Mouse (Mus musculus): ENCODE measurements around the gene Ddx54.

Gene Ddx54

DNA sequence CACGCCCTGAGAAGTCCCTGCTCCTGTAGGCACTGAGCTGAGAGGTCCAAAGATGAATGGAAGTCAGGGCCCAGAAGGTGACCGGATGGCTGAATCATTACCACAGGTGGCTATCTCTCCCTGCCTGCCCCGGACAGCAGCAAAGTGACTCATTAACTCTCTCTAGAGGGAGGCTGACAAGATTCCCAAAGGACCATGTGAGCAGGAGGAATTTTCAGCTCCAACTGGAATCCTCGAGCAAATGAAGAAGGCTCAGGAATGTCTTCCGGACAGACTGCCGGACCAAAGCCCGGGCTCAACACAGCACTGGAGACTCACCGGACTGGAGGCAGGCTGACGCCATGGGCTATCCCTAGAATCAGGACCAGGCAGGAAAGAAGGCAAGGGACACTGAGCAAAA lies 30.5 kb upstream of the Ddx54 start:
- no peak for DNase-seq

DNA sequence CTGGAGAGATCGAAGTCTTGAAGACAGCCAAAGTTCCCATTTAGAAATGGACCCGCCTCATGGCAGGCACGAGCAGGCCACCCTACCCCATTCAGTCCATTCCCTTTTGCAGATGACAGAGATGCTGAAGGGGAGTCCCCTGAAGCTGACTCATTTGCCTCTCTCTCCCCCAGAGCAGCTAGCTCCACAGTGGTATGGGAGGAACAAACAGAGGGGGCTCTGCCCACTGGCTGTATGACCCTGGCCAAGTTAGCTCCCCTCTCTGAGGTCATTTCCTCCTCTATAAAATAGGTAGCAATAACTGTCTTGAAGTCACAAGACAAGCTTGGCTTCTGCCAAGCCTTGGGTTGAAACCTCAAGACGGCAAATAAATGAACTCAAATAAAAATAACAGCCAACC lies 29.0 kb upstream of the Ddx54 start:
- DNase-seq = no peak

GRCm38 (mm10) chr5:120584968-120585367 lies 27.6 kb upstream of the Ddx54 start:
- no peak for DNase-seq

DNA sequence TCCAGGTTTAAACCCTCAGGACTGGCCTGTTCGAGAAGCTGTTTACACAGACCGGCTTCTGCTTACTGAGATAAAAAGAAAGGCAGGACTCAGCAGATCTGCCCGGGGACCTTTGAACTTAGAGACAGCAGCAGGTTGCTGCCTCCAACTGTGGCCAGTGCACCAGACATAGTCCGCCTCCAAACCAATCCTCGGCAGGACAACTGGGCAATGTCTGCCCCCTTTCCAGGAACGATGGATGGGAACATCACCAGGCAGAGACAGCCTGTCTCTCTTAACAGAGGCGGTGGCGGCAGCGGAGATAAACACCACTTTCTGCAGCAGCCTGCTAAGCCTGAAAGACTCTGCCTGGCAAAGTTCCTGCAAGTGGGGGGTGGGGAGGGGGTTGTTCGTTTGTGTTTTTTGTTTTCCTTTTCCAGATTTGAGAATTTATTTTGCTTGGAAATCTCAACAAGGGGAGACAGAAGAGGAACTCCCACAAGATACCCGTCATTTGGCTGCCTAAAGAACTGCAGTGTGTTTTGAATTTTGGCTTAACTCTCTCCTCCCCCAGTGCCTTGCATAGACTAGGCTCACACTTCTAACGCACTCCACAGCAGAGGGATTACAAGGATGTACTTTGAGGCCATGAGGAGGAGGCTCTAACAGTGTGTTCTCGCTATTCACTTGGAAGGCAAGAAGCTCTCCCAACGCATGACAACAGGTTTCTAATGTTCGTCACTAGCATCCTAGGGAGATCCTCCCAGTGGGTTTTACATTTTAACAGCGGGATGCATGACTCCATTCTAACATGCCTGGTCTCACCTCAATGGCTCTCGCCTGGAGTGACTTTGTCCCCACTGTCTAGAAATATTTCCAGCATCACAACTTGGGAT lies 25.6 kb upstream of the Ddx54 start:
- peak; percentile 65 for DNase-seq

- DNase-seq = peak; percentile 79
These were observed 25.0 kb upstream of the Ddx54 start for GRCm38 (mm10) chr5:120587616-120587926.

DNA sequence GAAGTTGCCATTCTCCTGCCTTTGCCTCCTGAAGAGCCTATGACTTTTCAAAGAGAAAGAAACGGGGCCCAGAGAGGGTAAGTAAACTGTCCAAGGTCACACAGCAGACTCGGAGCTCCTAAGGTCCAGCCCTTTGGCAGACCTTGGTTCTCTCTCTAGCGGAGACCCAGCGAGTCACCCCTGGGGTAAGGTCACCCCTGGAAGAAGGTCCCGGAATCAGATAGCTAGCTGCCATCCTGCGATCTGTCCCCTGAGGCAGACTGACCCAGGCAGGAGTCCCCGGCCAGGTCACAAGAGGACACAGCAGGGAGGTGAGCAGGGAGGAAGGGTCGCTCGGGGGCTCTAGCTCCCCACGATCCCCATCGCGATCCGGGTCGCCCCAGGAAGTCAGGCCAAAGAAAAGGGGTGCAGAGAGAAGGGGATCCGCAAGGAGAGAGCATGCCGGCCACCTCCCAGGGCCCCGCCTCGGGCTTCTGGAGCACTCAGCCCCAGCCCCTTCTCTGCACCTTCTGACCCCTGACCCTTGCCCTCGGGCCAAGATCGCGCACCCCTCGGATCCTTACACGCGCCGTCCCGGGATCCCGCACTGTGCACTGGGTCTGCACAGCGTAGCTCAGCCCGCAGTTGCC lies 24.5 kb upstream of the Ddx54 start:
- no peak for DNase-seq

DNA sequence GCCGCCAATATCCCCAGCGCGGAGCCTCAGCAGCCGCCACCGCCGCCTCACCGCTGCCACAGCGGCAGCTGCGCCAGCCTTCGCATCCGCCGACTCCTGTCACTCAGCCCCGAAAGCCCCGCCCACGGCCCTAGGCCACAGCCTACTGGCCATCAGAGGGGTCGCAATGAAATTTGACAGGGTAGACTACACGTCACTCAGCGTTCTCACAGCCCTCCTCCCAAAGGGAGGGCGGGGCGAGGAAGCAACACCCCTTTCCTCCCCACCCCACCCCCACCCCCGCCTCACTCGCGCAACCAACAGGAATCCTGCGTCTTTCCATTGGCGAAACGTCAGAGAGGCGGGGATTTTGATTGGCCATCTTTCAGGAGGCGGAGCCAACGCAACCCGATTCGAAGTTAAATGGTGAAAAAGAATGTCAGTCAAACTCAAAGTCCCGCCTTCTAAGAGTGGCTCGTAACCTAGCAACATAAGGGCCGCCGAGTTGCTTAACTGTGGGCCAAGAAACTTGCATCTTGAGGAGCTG lies 23.9 kb upstream of the Ddx54 start, which contains the start of the genes Tpcn1 and Iqcd:
Gene Tpcn1, minus strand, starts transcription at position 105 of the 526 bp plus-strand sequence.
Gene Iqcd, plus strand, starts transcription at position 448 of the 526 bp plus-strand sequence.
- DNase-seq = peak; percentile 100

GRCm38 (mm10) chr5:120590356-120591010 lies 22.1 kb upstream of the Ddx54 start:
- no peak for DNase-seq

- no peak for DNase-seq
These were observed 20.4 kb upstream of the Ddx54 start for GRCm38 (mm10) chr5:120592141-120592540.

GRCm38 (mm10) chr5:120594485-120594884 lies 18.1 kb upstream of the Ddx54 start:
- no peak for DNase-seq

- DNase-seq = no peak
These were observed 12.9 kb upstream of the Ddx54 start for GRCm38 (mm10) chr5:120599625-120600024.

DNA sequence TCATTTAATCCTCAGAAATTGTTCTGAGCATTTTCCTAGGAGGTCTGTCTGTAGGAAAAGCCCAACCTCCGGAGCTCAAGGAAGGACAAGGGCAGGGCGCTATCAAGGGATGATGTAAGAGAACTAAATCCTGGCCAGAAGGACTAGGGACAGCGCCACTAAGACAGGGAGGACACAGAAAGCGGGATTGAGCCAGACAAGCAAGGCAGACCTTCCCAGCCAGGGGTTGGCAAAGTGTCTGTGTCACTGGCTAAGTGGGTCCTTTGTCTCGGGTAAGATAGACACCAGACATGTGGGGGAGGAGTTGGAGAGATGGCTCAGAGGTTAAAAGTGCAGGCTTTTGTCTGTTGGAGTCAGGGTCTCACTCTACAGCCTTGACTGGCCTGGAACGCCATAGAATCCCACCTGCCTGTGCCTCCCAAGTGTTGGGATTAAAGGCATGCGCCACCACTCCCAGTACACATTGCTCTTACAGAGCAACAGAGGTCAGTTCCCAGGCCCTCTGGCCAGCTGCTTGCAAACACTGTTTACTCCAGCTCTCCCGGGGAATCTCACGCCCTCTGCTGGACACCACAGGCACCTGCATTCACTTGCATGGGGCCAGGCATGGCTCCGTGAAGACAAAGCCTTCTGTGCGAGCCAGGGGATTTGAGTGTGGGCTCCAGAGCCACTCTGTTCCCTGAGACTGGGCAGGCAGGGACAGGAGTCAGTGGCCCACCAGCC lies 11.4 kb upstream of the Ddx54 start:
- peak; percentile 59 for DNase-seq

GRCm38 (mm10) chr5:120602210-120602609 lies 10.3 kb upstream of the Ddx54 start:
- DNase-seq = no peak

GRCm38 (mm10) chr5:120603515-120603914 lies 9.0 kb upstream of the Ddx54 start:
- no peak for DNase-seq

GRCm38 (mm10) chr5:120604839-120605238 lies 7.7 kb upstream of the Ddx54 start:
- peak; percentile 89 for DNase-seq

- DNase-seq = no peak
These were observed 7.3 kb upstream of the Ddx54 start for GRCm38 (mm10) chr5:120605241-120605661.

GRCm38 (mm10) chr5:120605688-120606087 lies 6.9 kb upstream of the Ddx54 start:
- peak; percentile 93 for DNase-seq

- no peak for DNase-seq
These were observed 5.8 kb upstream of the Ddx54 start for GRCm38 (mm10) chr5:120606590-120607200.

GRCm38 (mm10) chr5:120607335-120607734 lies 5.2 kb upstream of the Ddx54 start:
- DNase-seq = no peak

DNA sequence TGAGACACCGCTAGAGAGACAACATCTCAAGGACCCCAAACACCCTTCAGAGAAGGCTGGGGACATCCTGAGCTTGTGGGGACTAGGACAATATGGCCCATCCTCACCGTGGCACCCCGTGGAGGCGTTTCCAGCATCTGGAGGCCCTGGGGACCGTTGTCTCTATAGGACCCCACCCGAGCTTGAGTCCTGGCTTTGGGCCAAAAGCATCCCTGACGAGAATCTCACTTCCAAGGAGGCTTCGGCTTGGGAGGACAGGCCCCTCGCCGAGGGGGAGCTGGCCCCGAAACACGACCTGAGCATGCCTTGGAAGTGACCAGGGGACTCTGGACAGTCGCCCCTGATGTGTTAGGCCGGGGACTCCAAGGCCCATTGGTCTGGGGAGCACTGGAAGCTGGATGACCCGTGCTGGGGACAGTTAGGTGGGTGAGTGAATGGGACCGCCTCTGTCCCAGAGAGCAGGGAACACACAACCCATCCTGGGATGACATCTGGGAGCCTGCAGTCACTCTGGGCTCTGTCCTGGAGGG lies 3.2 kb upstream of the Ddx54 start:
- DNase-seq = no peak

DNA sequence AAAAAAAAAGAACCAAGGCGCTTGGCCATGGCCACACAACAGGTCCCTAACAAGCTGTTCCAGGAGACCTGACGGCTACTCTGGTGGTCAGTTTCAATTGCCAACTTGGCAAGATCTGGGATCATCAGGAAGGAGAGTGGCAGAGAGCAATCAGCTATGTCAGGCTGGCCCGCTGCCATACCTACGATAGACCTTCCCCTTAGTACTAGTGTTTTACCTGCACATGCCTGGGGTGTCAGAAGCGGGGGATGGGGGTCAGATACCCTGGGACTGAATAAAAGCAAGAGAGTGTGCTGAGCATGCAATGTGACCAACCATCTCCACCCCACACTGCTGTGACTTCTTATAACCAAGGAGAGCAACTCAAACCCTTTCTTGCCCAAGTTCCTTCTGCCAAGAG lies 1.6 kb upstream of the Ddx54 start:
- DNase-seq = no peak

GRCm38 (mm10) chr5:120611416-120611815 lies 1.1 kb upstream of the Ddx54 start:
- DNase-seq = no peak
